Mouse (Mus musculus): ENCODE data around the gene Klhl18. TPM values are rescaled to one million over a fixed set of nuclear protein-coding genes. Genes with fewer than 3 reads are reported as not detected.
"Not testable (repeated sequence)": the region's sequence is repeated elsewhere in the genome, so short reads cannot be mapped to it uniquely, and the experiment has no call there.

The Klhl18 gene
- total RNA-seq, 2 experiments from 2014 or later: 11.7 to 12.6 TPM

- DNase-seq (ENCODE audit: low spot score in 2 of 2): no peak
These were observed 45.3 kb downstream of the Klhl18 start for GRCm38 (mm10) chr9:110431241-110431640.

DNA sequence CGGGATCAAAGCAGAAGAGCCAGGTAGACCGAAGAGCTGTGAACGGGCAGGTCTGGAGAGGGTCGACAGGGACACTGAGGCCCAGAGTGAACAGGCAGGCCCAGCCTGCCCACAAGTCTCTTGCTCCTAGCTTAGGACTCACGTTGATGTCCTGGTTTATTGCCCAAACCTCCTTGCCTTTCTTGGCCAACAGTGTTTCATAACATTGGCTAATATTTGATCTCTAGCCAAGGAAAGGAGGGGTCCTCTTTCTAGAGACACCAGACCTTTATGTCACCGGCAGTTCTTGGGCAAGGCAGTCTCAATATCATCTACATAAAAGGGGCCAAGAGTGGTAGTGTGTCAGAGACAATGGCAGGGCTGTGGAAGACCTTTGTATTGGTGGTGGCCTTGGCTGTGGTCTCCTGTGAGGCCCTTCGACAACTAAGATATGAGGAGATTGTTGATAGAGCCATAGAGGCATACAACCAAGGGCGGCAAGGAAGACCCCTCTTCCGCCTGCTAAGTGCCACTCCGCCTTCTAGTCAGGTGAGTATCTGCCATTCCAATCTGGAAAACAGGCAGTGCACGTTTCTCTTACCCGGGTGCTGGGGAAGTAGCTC lies 56.9 kb downstream of the Klhl18 start, which contains the start of gene Ngp:
Gene Ngp, plus strand, starts transcription at position 237 of the 602 bp plus-strand sequence.
- DNase-seq (ENCODE audit: low spot score in 2 of 2): no peak

GRCm38 (mm10) chr9:110413785-110414184 lies 62.7 kb downstream of the Klhl18 start:
- DNase-seq (ENCODE audit: low spot score in 2 of 2): no peak

GRCm38 (mm10) chr9:110412926-110413325 lies 63.6 kb downstream of the Klhl18 start:
- peak in 1 of 2 experiments; percentile 35 for DNase-seq (ENCODE audit: low spot score in 2 of 2)

- peak; percentile 67 to 85 for DNase-seq (ENCODE audit: low spot score in 2 of 2)
These were observed 65.3 kb downstream of the Klhl18 start for GRCm38 (mm10) chr9:110410908-110411887.

GRCm38 (mm10) chr9:110408099-110408773 lies 68.3 kb downstream of the Klhl18 start, which contains the start of gene Ptpn23:
Gene Ptpn23 (minus strand): TSS chr9:110408213.
- peak; percentile 95 for DNase-seq (ENCODE audit: low spot score in 2 of 2)

GRCm38 (mm10) chr9:110407311-110408098 lies 69.0 kb downstream of the Klhl18 start:
- no peak for DNase-seq (ENCODE audit: low spot score in 2 of 2)

DNA sequence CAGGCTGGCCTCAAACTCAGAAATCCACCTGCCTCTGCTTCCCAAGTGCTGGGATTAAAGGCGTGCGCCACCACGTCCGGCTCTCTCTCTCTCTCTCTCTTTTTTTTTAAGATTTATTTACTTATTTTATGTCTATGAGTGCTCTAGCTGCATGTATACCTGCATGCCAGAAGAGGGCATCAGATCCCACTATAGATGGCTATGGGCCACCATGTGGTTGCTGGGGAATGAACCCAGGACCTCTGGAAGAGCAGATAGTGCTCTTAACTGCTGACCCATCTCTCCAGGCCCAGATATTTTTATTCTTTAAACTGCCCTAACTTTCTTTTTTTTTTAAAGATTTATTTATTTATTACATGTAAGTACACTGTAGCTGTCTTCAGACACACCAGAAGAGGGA lies 73.3 kb downstream of the Klhl18 start:
- not testable (repeated sequence) for DNase-seq (ENCODE audit: low spot score in 2 of 2)

DNA sequence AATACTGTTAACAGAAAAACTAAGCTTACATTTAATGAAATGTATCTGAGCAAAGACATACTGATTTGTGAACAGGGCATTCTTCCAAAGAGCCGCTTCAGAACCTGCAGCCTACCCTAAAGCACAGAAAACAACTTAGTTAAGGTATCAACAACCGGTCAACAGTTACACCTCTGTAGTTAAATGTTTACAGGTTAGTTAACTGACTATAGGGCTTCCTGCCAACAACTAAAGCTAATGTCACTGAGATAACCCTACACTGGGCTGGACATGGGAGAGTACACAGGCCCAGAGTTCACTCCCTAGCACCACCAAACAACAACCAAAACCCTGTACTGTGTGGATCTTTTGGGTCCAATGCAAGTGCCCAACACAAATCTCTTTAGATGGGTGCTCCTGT lies 73.8 kb downstream of the Klhl18 start:
- DNase-seq (ENCODE audit: low spot score in 2 of 2): no peak

GRCm38 (mm10) chr9:110400650-110401049 lies 75.8 kb downstream of the Klhl18 start:
- no peak for DNase-seq (ENCODE audit: low spot score in 2 of 2)

DNA sequence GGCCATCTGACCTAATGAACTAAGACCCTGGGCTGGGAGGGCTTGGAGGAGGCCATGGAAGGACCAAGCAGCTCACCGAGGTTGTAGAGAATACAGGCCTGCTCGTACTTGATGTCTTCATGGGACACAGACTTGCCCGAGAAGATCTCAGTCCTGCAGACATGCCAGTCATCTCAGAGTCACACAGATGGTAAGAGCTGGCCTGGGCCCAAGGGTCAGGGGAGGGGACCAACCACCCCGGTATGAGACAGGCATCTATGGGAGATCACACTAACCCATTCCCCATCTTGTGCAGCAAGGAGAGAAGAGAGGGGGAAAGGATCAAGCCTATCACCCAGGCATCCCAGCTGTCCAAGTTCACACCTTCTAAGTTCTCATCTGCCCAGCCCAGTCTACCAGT lies 83.2 kb downstream of the Klhl18 start:
- no peak for DNase-seq (ENCODE audit: low spot score in 2 of 2)

- no peak for DNase-seq (ENCODE audit: low spot score in 2 of 2)
These were observed 85.7 kb downstream of the Klhl18 start for GRCm38 (mm10) chr9:110390843-110391242.

DNA sequence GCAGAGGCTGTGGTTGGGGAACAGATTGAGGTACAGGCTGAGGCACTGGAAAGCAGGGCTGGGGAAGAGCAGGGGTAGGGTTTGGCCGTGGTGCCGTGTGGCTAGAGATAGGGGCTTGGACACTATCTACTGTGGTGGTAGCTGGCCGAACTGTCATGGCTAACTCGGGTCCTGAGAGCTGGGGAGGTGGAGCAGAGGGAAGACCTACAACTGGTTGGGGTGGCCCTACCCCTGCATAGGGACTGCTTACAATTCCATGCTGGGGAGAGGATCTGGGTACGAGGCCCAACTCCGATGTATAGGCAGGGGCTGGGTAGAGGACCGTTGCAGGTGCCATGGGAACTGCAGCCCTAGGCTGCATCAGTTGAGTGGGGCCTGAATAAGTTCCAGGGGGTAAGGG lies 88.5 kb downstream of the Klhl18 start:
- no peak for DNase-seq (ENCODE audit: low spot score in 2 of 2)

- DNase-seq (ENCODE audit: low spot score in 2 of 2): no peak
These were observed 92.0 kb downstream of the Klhl18 start for GRCm38 (mm10) chr9:110384369-110384929.

GRCm38 (mm10) chr9:110381292-110381691 lies 95.2 kb downstream of the Klhl18 start:
- no peak for DNase-seq (ENCODE audit: low spot score in 2 of 2)

- DNase-seq (ENCODE audit: low spot score in 2 of 2): no peak
These were observed 95.8 kb downstream of the Klhl18 start for GRCm38 (mm10) chr9:110380662-110381061.

DNA sequence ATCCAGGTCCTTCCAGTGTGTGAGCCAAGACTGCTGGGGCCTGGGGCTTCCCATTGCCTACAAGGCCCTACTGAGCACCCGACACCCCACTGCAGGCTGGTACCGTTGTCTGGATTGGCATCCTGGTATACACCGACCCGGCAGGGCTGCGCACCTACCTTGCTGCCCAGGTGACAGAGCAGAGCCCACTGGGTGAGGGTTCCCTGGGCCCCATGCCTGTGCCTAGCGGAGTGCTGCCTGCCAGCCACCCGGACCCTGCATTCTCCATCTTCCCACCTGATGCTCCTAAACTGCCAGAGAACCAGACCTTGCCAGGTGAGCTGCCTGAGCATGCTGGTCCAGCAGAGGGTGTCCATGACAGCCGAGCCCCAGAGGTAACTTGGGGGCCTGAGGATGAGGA lies 97.1 kb downstream of the Klhl18 start:
- DNase-seq (ENCODE audit: low spot score in 2 of 2): no peak

DNA sequence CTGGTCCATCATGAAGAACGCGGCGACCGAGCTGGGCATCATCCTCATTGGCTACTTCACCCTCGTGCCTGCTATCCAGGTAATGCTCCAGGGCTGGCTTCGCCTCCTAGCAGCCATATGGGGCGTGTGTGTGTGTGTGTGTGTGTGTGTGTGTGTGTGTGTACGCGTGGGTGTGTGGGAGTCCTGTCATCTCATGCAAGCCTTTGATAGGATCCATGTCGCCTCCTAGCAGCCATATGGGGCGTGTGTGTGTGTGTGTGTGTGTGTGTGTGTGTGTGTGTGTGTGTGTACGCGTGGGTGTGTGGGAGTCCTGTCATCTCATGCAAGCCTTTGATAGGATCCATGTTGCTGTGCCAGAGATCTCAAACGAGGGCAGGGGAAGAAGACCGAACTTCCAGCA lies 98.8 kb downstream of the Klhl18 start:
- not testable (repeated sequence) for DNase-seq (ENCODE audit: low spot score in 2 of 2)

Data from gastrocnemius, postnatal 4 days (tissue).